In genomic region chr9:21238733-21239464, GRCm38 (mm10) we compare ENCODE assay signal across 8 mouse cellular contexts. TPM values are rescaled to one million over a fixed set of nuclear protein-coding genes. Genes with fewer than 3 reads are reported as not detected.
DNase-seq lines count a peak whose midpoint lies in the region; ATAC-seq and TF ChIP-seq lines count a peak whose summit lies in the region.

Keap1 (minus strand) TSS chr9:21239361.

- TF ChIP-seq POLR2A in ES-Bruce4 (IDR thresholded peaks at IDR 0.05; ENCODE audit: insufficient read depth, low read length), result no peak

- intact Hi-C loops in heart, postnatal 25 days (cut with DNase I), result no loop called here

- TF ChIP-seq EP300 in ES-Bruce4 (IDR thresholded peaks at IDR 0.05; ENCODE audit: insufficient read depth, low read depth, low read length), result peak; percentile 55; the same call in 1 of the 2 replicates

- no peaks in the 10 kb centered on the region for H3K9me3 ChIP-seq in ES-Bruce4 (replicated peaks; ENCODE audit: control insufficient read depth, insufficient read depth, low read length, poor library complexity, severe bottlenecking)
- H3K9me3 ChIP-seq in forebrain, embryonic 16.5 days (ENCODE audit: control insufficient read depth, low read length), result no peaks in the 10 kb centered on the region
- no peaks in the 10 kb centered on the region for H3K9me3 ChIP-seq in lung, embryonic 15.5 days

- TF ChIP-seq CTCF in ES-Bruce4 (IDR thresholded peaks at IDR 0.05; ENCODE audit: low read depth, low read length), result no peak

- H3K4me2 ChIP-seq in forebrain, embryonic 16.5 days (ENCODE audit: low read length), result peak within 1 kb of the TSS; percentile 87
- peak within 1 kb of the TSS; percentile 60 for H3K4me2 ChIP-seq in lung, embryonic 15.5 days

- 0 out of 2 replicates have a peak, but pooled peaks cover 7% of the 10 kb centered on the region for H3K27me3 ChIP-seq in ES-Bruce4 (ENCODE audit: control insufficient read depth, insufficient read depth, low read length, poor library complexity, severe bottlenecking)
- peaks cover 11% of the 10 kb centered on the region for H3K27me3 ChIP-seq in forebrain, embryonic 16.5 days (replicated peaks; ENCODE audit: control insufficient read depth, insufficient read depth, low read length)
- H3K27me3 ChIP-seq in lung, embryonic 15.5 days, result peaks cover 25% of the 10 kb centered on the region

- peak; percentile 82 for DNase-seq in cerebellum, adult 11-12 months
- peak; percentile 78 for DNase-seq in heart, postnatal 25 days (ENCODE audit: low spot score)
- DNase-seq in layer of hippocampus, adult 18-20 months (ENCODE audit: low spot score in 2 of 2), result peak; percentile 61 to 76
- DNase-seq in ovary, adult 18-20 months (ENCODE audit: low spot score), result peak; percentile 70
- peak; percentile 88 for DNase-seq in thymus, postnatal 0 days (ENCODE audit: low spot score)

- H3K36me3 ChIP-seq in ES-Bruce4 (ENCODE audit: control insufficient read depth, insufficient read depth, low read length, poor library complexity, severe bottlenecking), result no peaks in the 10 kb centered on the region
- H3K36me3 ChIP-seq in forebrain, embryonic 16.5 days (ENCODE audit: control insufficient read depth, insufficient read depth), result no peaks in the 10 kb centered on the region
- H3K36me3 ChIP-seq in lung, embryonic 15.5 days, result peaks cover 16% of the 10 kb centered on the region

- H3K27ac ChIP-seq in ES-Bruce4 (ENCODE audit: insufficient read depth, low read length), result peak within 1 kb of the TSS; percentile 60
- H3K27ac ChIP-seq in forebrain, embryonic 16.5 days (ENCODE audit: low read length), result peak within 1 kb of the TSS; percentile 80
- H3K27ac ChIP-seq in lung, embryonic 15.5 days, result peak within 1 kb of the TSS; percentile 86

- H3K9ac ChIP-seq in ES-Bruce4 (ENCODE audit: low read depth, poor library complexity, severe bottlenecking), result peak within 1 kb of the TSS; percentile 94
- H3K9ac ChIP-seq in forebrain, embryonic 16.5 days (replicated peaks; ENCODE audit: low read depth, low read length), result peak within 1 kb of the TSS; percentile 99
- H3K9ac ChIP-seq in lung, embryonic 15.5 days, result peak within 1 kb of the TSS; percentile 94

- peak within 1 kb of the TSS; percentile 72 for H3K4me3 ChIP-seq in ES-Bruce4 (ENCODE audit: low read depth, low read length)
- peak within 1 kb of the TSS; percentile 89 for H3K4me3 ChIP-seq in forebrain, embryonic 16.5 days (replicated peaks; ENCODE audit: low read length)
- peak within 1 kb of the TSS; percentile 78 for H3K4me3 ChIP-seq in lung, embryonic 15.5 days

- WGBS in forebrain, embryonic 16.5 days, result under 1% methylated on average over 60 of the region's 90 CpGs
- 0% methylated on average over 84 of the region's 90 CpGs for WGBS in lung, embryonic 15.5 days

- H3K4me1 ChIP-seq in ES-Bruce4 (ENCODE audit: control insufficient read depth, insufficient read depth, low read length), result peaks cover 1% of the 10 kb centered on the region
- peaks cover 21% of the 10 kb centered on the region for H3K4me1 ChIP-seq in forebrain, embryonic 16.5 days (replicated peaks; ENCODE audit: control insufficient read depth, insufficient read depth, low read length)
- H3K4me1 ChIP-seq in lung, embryonic 15.5 days, result peaks cover 20% of the 10 kb centered on the region

- ATAC-seq in forebrain, embryonic 16.5 days, result peak; percentile 84
- ATAC-seq in lung, embryonic 15.5 days (ENCODE audit: borderline replicate concordance, extremely low read depth, low FRiP score, low TSS enrichment), result peak; percentile 84

RNA-seq across cellular contexts. Expression of gene Keap1, which starts in this region (rescaled TPM):
- polyA plus RNA-seq in ES-Bruce4 (2011; ENCODE audit: insufficient read depth, insufficient read length, low read depth, missing spikeins), result 19.5 and 19.6 TPM in 2 replicates
- 74.2 and 78.5 TPM in 2 replicates for polyA plus RNA-seq in forebrain, embryonic 16.5 days (2015; fragmentation: Nextera tagmentation; extraction: Ambion mirVana)
- 10 to 100 TPM; 35.9 to 42.2 TPM for total RNA-seq in heart, postnatal 25 days (2021)
- total RNA-seq in layer of hippocampus, adult 18-20 months (2021), result 10 to 100 TPM; 58.3 to 61.5 TPM
- 65.5 and 68.3 TPM in 2 replicates for polyA plus RNA-seq in lung, embryonic 15.5 days (2015; fragmentation: Nextera tagmentation; extraction: Ambion mirVana)
- 61.2 and 64.2 TPM in 2 replicates for polyA plus RNA-seq in thymus, postnatal 0 days (2015; fragmentation: Nextera tagmentation; extraction: Ambion mirVana)

Comparison
In these comparisons a context has a peak if more than half of its experiments do, and no peak if none do; other contexts are left out.
1. Peak in every context shown above with its lines: DNase-seq, ATAC-seq, H3K4me3 ChIP-seq and H3K27ac ChIP-seq.